In genomic region chr13:3636797-3637196, GRCm38 (mm10) we compare ENCODE assay signal across 8 mouse cellular contexts. TPM values are rescaled to one million over a fixed set of nuclear protein-coding genes. Genes with fewer than 3 reads are reported as not detected.
DNase-seq lines count a peak whose midpoint lies in the region; ATAC-seq lines count a peak whose summit lies in the region.
"Had no signal": no experiment of that assay in that cellular context is flagged by ENCODE, and none has a peak within 500 bp of the region (broad histone marks: within the 10 kb centered on the region; RNA-seq: fewer than 3 reads in every experiment).

No protein-coding gene starts in this region.

- 0 out of 2 replicates have a peak, but pooled peaks cover 3% of the 10 kb centered on the region for H3K36me3 ChIP-seq in intestine, embryonic 16.5 days (ENCODE audit: control insufficient read depth, insufficient read depth, low read length)
- H3K36me3 ChIP-seq in hindbrain, embryonic 11.5 days (ENCODE audit: control insufficient read depth, insufficient read depth, low read length) = no peaks in the 10 kb centered on the region
- H3K36me3 ChIP-seq: embryonic facial prominence, embryonic 12.5 days had no signal

- H3K9ac ChIP-seq in intestine, embryonic 16.5 days (ENCODE audit: low read depth, low read length) = peak overlapping the region; percentile 48
- no peak overlapping the region for H3K9ac ChIP-seq in hindbrain, embryonic 11.5 days (ENCODE audit: low read depth, low read length)
- H3K9ac ChIP-seq: embryonic facial prominence, embryonic 12.5 days had no signal

- peak overlapping the region; percentile 16 for H3K4me3 ChIP-seq in intestine, embryonic 16.5 days (ENCODE audit: low read length)
- no peak overlapping the region for H3K4me3 ChIP-seq in hindbrain, embryonic 11.5 days (ENCODE audit: low read depth, low read length)
- H3K4me3 ChIP-seq: embryonic facial prominence, embryonic 12.5 days had no signal

- no peak overlapping the region; the same call in 1 of the 2 replicates for H3K27ac ChIP-seq in intestine, embryonic 16.5 days (ENCODE audit: low read length)
- no peak overlapping the region for H3K27ac ChIP-seq in hindbrain, embryonic 11.5 days (ENCODE audit: low read depth, low read length)
- H3K27ac ChIP-seq: embryonic facial prominence, embryonic 12.5 days had no signal

- intact Hi-C loops in gastrocnemius, postnatal 14 days (cut with DNase I; ENCODE audit: low total_unique reads) = no loop called here

- ATAC-seq in CD4-positive, CD25-positive, alpha-beta regulatory T cell, adult 4 months = peak; percentile 79
- peak; percentile 65 for ATAC-seq in intestine, embryonic 16.5 days
- ATAC-seq in hindbrain, embryonic 11.5 days (ENCODE audit: low FRiP score) = no peak

- H3K27me3 ChIP-seq in intestine, embryonic 16.5 days (replicated peaks; ENCODE audit: control insufficient read depth, insufficient read depth, low read length) = no peaks in the 10 kb centered on the region
- peaks cover 2% of the 10 kb centered on the region; the same call in 1 of the 2 replicates for H3K27me3 ChIP-seq in hindbrain, embryonic 11.5 days (ENCODE audit: control insufficient read depth, insufficient read depth, low read length)
- H3K27me3 ChIP-seq: embryonic facial prominence, embryonic 12.5 days had no signal

- H3K4me2 ChIP-seq in intestine, embryonic 16.5 days (ENCODE audit: low read depth, low read length) = peak overlapping the region; percentile 22; the same call in 1 of the 2 replicates
- H3K4me2 ChIP-seq in hindbrain, embryonic 11.5 days (replicated peaks; ENCODE audit: low read depth, low read length) = no peak overlapping the region
- H3K4me2 ChIP-seq: embryonic facial prominence, embryonic 12.5 days had no signal

- WGBS in intestine, embryonic 16.5 days = 47% methylated on average over 11 of the region's 11 CpGs
- WGBS in hindbrain, embryonic 11.5 days = 74% methylated on average over 11 of the region's 11 CpGs

- H3K4me1 ChIP-seq in intestine, embryonic 16.5 days (ENCODE audit: control insufficient read depth, insufficient read depth, low read length) = 0 out of 2 replicates have a peak, but pooled peaks cover 2% of the 10 kb centered on the region
- H3K4me1 ChIP-seq in hindbrain, embryonic 11.5 days (replicated peaks; ENCODE audit: control insufficient read depth, insufficient read depth, low read length) = no peaks in the 10 kb centered on the region
- H3K4me1 ChIP-seq: embryonic facial prominence, embryonic 12.5 days had no signal

- H3K9me3 ChIP-seq in intestine, embryonic 16.5 days (ENCODE audit: control insufficient read depth, low read length) = no peaks in the 10 kb centered on the region
- no peaks in the 10 kb centered on the region for H3K9me3 ChIP-seq in hindbrain, embryonic 11.5 days (ENCODE audit: control insufficient read depth, low read length)
- H3K9me3 ChIP-seq: embryonic facial prominence, embryonic 12.5 days had no signal

- peak; percentile 59 for DNase-seq in 416B (ENCODE audit: low read depth)
- peak; percentile 39 to 44 for DNase-seq in lung, postnatal 4 days
- peak; percentile 56 for DNase-seq in thymus, postnatal 4 days
- no peak for DNase-seq in gastrocnemius, postnatal 14 days
- no peak for DNase-seq in hindbrain, embryonic 11.5 days (ENCODE audit: low spot score)

RNA-seq across cellular contexts. Expression of gene Asb13, which starts 3.0 kb away (rescaled TPM):
- polyA plus RNA-seq in CD4-positive, CD25-positive, alpha-beta regulatory T cell, adult 4 months (2017; shearing (Covaris generic)) = 10 to 100 TPM; 24.9 to 35.4 TPM
- 6.8 and 6.9 TPM in 2 replicates for polyA plus RNA-seq in intestine, embryonic 16.5 days (2015; fragmentation: Nextera tagmentation; extraction: Ambion mirVana)
- total RNA-seq in gastrocnemius, postnatal 14 days (2021) = 1 to 10 TPM; 5.4 to 6.5 TPM
- polyA plus RNA-seq in hindbrain, embryonic 11.5 days (2014; fragmentation: Nextera tagmentation; extraction: Ambion mirVana) = 7.8 and 13.2 TPM in 2 replicates

RNA-seq across cellular contexts. Expression of gene Fam208b, which starts 25.9 kb away (rescaled TPM):
- polyA plus RNA-seq in CD4-positive, CD25-positive, alpha-beta regulatory T cell, adult 4 months (2017; shearing (Covaris generic)) = 10 to 100 TPM; 32.0 to 33.3 TPM
- 7.2 and 7.3 TPM in 2 replicates for polyA plus RNA-seq in intestine, embryonic 16.5 days (2015; fragmentation: Nextera tagmentation; extraction: Ambion mirVana)
- 10 to 100 TPM in 1 of 2 experiments, 1 to 10 TPM in 1; 8.8 to 10.7 TPM for total RNA-seq in gastrocnemius, postnatal 14 days (2021)
- polyA plus RNA-seq in hindbrain, embryonic 11.5 days (2014; fragmentation: Nextera tagmentation; extraction: Ambion mirVana) = 21.1 and 37.2 TPM in 2 replicates

Comparison
In these comparisons a context has a peak if more than half of its experiments do, and no peak if none do; other contexts are left out.
1. DNase-seq: peak in 416B (single experiment), lung, postnatal 4 days (2 of 2) and thymus, postnatal 4 days (single experiment); none in gastrocnemius, postnatal 14 days (single experiment) and hindbrain, embryonic 11.5 days (single experiment).